Mouse (Mus musculus) C2C12 (cell line): ENCODE measurements around the gene Hsd17b6. TPM values are rescaled to one million over a fixed set of nuclear protein-coding genes. Genes with fewer than 3 reads are reported as not detected.
"Not testable (repeated sequence)": the region's sequence is repeated elsewhere in the genome, so short reads cannot be mapped to it uniquely, and the experiment has no call there.

Experiments used
- H3K27me3 ChIP-seq: one replicate; pipeline ENCODE4 v1.6.1; 2011; ENCODE audit not compliant: control insufficient read depth, insufficient read depth, insufficient read length
- H3K36me3 ChIP-seq: one replicate; pipeline ENCODE4 v1.6.1; 2011; ENCODE audit not compliant: control insufficient read depth, insufficient read depth
- H3K4me3 ChIP-seq: one replicate; pipeline ENCODE4 v1.5.1; 2011; ENCODE audit warnings: mild to moderate bottlenecking, control low read depth; ENCODE audit not compliant: poor library complexity, insufficient read depth, severe bottlenecking
- H3K79me2 ChIP-seq: one replicate; pipeline ENCODE4 v1.6.1; 2011; ENCODE audit not compliant: control insufficient read depth, insufficient read depth
- H3K79me3 ChIP-seq: one replicate; pipeline ENCODE4 v1.6.1; 2011; ENCODE audit warnings: low read depth, control low read depth
- H3ac ChIP-seq: one replicate; pipeline ENCODE3; 2011; ENCODE audit warnings: low read depth; ENCODE audit not compliant: control insufficient read depth, insufficient read length
- CEBPB ChIP-seq: IDR thresholded peaks from one replicate; pipeline ENCODE4 v1.6.1; 2011; ENCODE audit warnings: low read depth, mild to moderate bottlenecking, control low read depth, moderate library complexity
- CTCF ChIP-seq: IDR thresholded peaks from one replicate; pipeline ENCODE4 v1.5.1; 2011; ENCODE audit not compliant: control insufficient read depth, insufficient read depth, insufficient read length
- FOSL1 ChIP-seq: IDR thresholded peaks from one replicate; pipeline ENCODE4 v1.8.0; 2011; ENCODE audit warnings: mild to moderate bottlenecking, low read length; ENCODE audit not compliant: poor library complexity, insufficient read depth, severe bottlenecking
- MAX ChIP-seq: IDR thresholded peaks from one replicate; pipeline ENCODE4 v1.6.1; 2011; ENCODE audit warnings: mild to moderate bottlenecking, control low read depth
- MYOD1 ChIP-seq: IDR thresholded peaks from one replicate; pipeline ENCODE4 v1.6.1; 2011; ENCODE audit warnings: low read depth; ENCODE audit not compliant: control insufficient read depth, insufficient read length
- MYOG ChIP-seq: IDR thresholded peaks from one replicate; pipeline ENCODE4 v1.6.1; 2011; ENCODE audit not compliant: control insufficient read depth, insufficient read length; ENCODE audit errors: extremely low read depth
- USF1 ChIP-seq: IDR thresholded peaks from one replicate; pipeline ENCODE4 v1.6.1; 2011; ENCODE audit warnings: low read depth, mild to moderate bottlenecking, control low read depth, moderate library complexity
- long read RNA-seq, 2 experiments: library from polyadenylated mRNA; unstranded; transcript quantifications; one replicate each; pipeline ENCODE4 v2.0.0; 2019 to 2020
- polyA plus RNA-seq: library from polyadenylated mRNA; unstranded; fragments of >200 nt; fragmentation: generic; extraction: Trizol; gene quantifications from one replicate; pipeline ENCODE4 v1.2.1, GENCODE M21; 2012; ENCODE audit warnings: missing spikeins

Gene Hsd17b6
- polyA plus RNA-seq: not detected
- long read RNA-seq, experiment 1: 0 reads
- long read RNA-seq, experiment 2: 0 reads

GRCm38 (mm10) chr10:128007446-128007845, at the start of gene Hsd17b6:
TSS of gene Hsd17b6 (minus strand) at chr10:128007611.
- Histone ChIP-seq H3ac (no peak within 1 kb of the TSS), H3K36me3 (no peaks in the 10 kb centered on the region)
- TF ChIP-seq USF1 (no peak), MAX (no peak), FOSL1 (no peak), MYOG (no peak), CTCF (no peak), CEBPB (no peak)

GRCm38 (mm10) chr10:128053001-128053400, 45.6 kb upstream of the Hsd17b6 start:
- H3ac ChIP-seq: no peak overlapping the region
- H3K79me3 ChIP-seq: peaks cover 2% of the 10 kb centered on the region
- no peak for TF ChIP-seq MYOD1
- no peak for TF ChIP-seq CEBPB
- TF ChIP-seq MAX: no peak
- TF ChIP-seq USF1: no peak
- TF ChIP-seq CTCF: no peak
- no peak for TF ChIP-seq FOSL1
- no peak for TF ChIP-seq MYOG
- H3K4me3 ChIP-seq: no peak overlapping the region
- peaks cover 6% of the 10 kb centered on the region for H3K79me2 ChIP-seq
- no peaks in the 10 kb centered on the region for H3K27me3 ChIP-seq
- H3K36me3 ChIP-seq: peaks cover 36% of the 10 kb centered on the region

More at GRCm38 (mm10) chr10:128007446-128007845, at the start of gene Hsd17b6:
- no peak within 1 kb of the TSS for H3K4me3 ChIP-seq
- H3K27me3 ChIP-seq: peaks cover 7% of the 10 kb centered on the region
- H3K79me3 ChIP-seq: no peaks in the 10 kb centered on the region
- H3K79me2 ChIP-seq: no peaks in the 10 kb centered on the region

- H3ac ChIP-seq, H3K79me3 ChIP-seq, H3K27me3 ChIP-seq, H3K79me2 ChIP-seq, H3K4me3 ChIP-seq: not testable (repeated sequence)
- peaks cover 43% of the 10 kb centered on the region for H3K36me3 ChIP-seq
Observed at GRCm38 (mm10) chr10:128052136-128052535, 44.7 kb upstream of the Hsd17b6 start.

GRCm38 (mm10) chr10:128051589-128051988, 44.2 kb upstream of the Hsd17b6 start:
- TF ChIP-seq FOSL1: no peak
- TF ChIP-seq USF1: no peak
- Histone ChIP-seq H3K79me2 (peaks cover 2% of the 10 kb centered on the region), H3ac (no peak overlapping the region), H3K79me3 (peaks cover 2% of the 10 kb centered on the region), H3K36me3 (peaks cover 48% of the 10 kb centered on the region), H3K4me3 (no peak overlapping the region), H3K27me3 (no peaks in the 10 kb centered on the region)

GRCm38 (mm10) chr10:128050355-128050754, 42.9 kb upstream of the Hsd17b6 start:
- Histone ChIP-seq H3K79me2 (peaks cover 14% of the 10 kb centered on the region), H3K79me3 (peaks cover 10% of the 10 kb centered on the region), H3K4me3 (no peak overlapping the region), H3K36me3 (peaks cover 61% of the 10 kb centered on the region), H3ac (no peak overlapping the region), H3K27me3 (no peaks in the 10 kb centered on the region)
- TF ChIP-seq USF1 (no peak), MAX (no peak), CEBPB (no peak), CTCF (no peak), MYOG (no peak), MYOD1 (no peak)

GRCm38 (mm10) chr10:128049741-128050140, 42.3 kb upstream of the Hsd17b6 start:
- Histone ChIP-seq H3ac (no peak overlapping the region), H3K79me2 (peaks cover 20% of the 10 kb centered on the region), H3K79me3 (peaks cover 16% of the 10 kb centered on the region), H3K36me3 (peaks cover 67% of the 10 kb centered on the region), H3K27me3 (no peaks in the 10 kb centered on the region), H3K4me3 (no peak overlapping the region)
- no peak for TF ChIP-seq CTCF
- TF ChIP-seq MAX: no peak
- TF ChIP-seq MYOG: no peak
- TF ChIP-seq FOSL1: no peak
- TF ChIP-seq MYOD1: no peak
- TF ChIP-seq USF1: no peak
- TF ChIP-seq CEBPB: no peak
